Comparison of ENCODE assay signal across 8 mouse cellular contexts in the genomic region with DNA sequence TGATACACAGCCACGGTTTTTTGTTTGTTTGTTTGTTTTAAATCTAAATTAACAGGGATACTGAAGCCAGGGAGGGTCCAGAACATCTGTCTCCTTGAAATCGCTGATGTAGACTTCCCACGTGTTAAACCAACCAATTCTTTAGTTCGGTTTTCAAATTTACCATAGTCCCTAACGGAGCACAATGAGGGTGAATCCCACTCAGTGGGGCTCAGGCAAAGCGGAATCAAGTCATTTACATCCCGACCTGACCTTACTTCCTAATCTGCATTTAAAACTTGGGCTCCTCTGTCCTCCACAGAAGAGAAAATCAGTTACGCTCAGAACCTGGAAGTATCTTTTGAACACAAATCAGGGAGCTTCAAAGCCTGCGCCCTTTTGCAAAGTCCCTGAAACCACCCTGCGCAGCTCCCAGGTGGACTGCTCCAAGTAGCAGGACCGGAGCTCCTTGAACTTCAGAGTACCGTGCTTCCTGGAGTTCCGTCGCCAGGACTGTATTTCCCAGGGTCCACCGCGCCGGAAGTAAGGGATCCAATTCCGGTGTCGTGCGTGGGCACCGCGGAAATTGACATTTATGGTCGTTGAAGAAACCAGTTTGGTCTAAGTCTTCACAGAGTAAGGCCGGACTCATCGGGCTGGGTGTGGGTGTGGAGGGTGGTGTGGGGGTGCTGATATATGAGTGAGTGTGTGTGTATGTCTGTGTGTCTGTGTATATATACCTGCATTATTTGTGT. TPM values are rescaled to one million over a fixed set of nuclear protein-coding genes. Genes with fewer than 3 reads are reported as not detected.
DNase-seq lines count a peak whose midpoint lies in the region; ATAC-seq and TF ChIP-seq lines count a peak whose summit lies in the region.

No protein-coding gene starts in this region.

- ATAC-seq in embryonic facial prominence, embryonic 15.5 days (ENCODE audit: insufficient number of reproducible peaks, low FRiP score, low TSS enrichment, low read depth): peak; percentile 94
- ATAC-seq in kidney, embryonic 14.5 days (ENCODE audit: low FRiP score, low TSS enrichment): peak; percentile 95
- peak; percentile 82 for ATAC-seq in limb, embryonic 15.5 days (ENCODE audit: insufficient number of reproducible peaks, low FRiP score, low TSS enrichment, low read depth)

- H3K4me3 ChIP-seq in bone marrow, adult 2 months (replicated peaks; ENCODE audit: control insufficient read depth, low read depth, low read length): peak overlapping the region; percentile 75
- peak overlapping the region; percentile 56 for H3K4me3 ChIP-seq in embryonic facial prominence, embryonic 15.5 days (replicated peaks)
- peak overlapping the region; percentile 84 for H3K4me3 ChIP-seq in kidney, embryonic 14.5 days (ENCODE audit: low read length)
- peak overlapping the region; percentile 62 for H3K4me3 ChIP-seq in limb, embryonic 15.5 days

- H3K9me3 ChIP-seq in embryonic facial prominence, embryonic 15.5 days (replicated peaks): no peaks in the 10 kb centered on the region
- no peaks in the 10 kb centered on the region for H3K9me3 ChIP-seq in kidney, embryonic 14.5 days (ENCODE audit: control insufficient read depth, low read length)
- no peaks in the 10 kb centered on the region for H3K9me3 ChIP-seq in limb, embryonic 15.5 days

- H3K4me1 ChIP-seq in bone marrow, adult 2 months (ENCODE audit: control insufficient read depth, insufficient read depth, low read length): no peaks in the 10 kb centered on the region
- no peaks in the 10 kb centered on the region; the same call in 1 of the 2 replicates for H3K4me1 ChIP-seq in embryonic facial prominence, embryonic 15.5 days
- H3K4me1 ChIP-seq in kidney, embryonic 14.5 days (ENCODE audit: control insufficient read depth, insufficient read depth, low read length): no peaks in the 10 kb centered on the region
- H3K4me1 ChIP-seq in limb, embryonic 15.5 days: no peaks in the 10 kb centered on the region

- H3K27me3 ChIP-seq in embryonic facial prominence, embryonic 15.5 days: no peaks in the 10 kb centered on the region
- H3K27me3 ChIP-seq in kidney, embryonic 14.5 days (ENCODE audit: control insufficient read depth, insufficient read depth, low read length): no peaks in the 10 kb centered on the region
- H3K27me3 ChIP-seq in limb, embryonic 15.5 days: no peaks in the 10 kb centered on the region

- H3K36me3 ChIP-seq in embryonic facial prominence, embryonic 15.5 days: peaks cover 16% of the 10 kb centered on the region
- peaks cover 13% of the 10 kb centered on the region for H3K36me3 ChIP-seq in kidney, embryonic 14.5 days (ENCODE audit: control insufficient read depth, insufficient read depth, low read length)
- peaks cover 14% of the 10 kb centered on the region for H3K36me3 ChIP-seq in limb, embryonic 15.5 days

- peak overlapping the region; percentile 77 for H3K4me2 ChIP-seq in embryonic facial prominence, embryonic 15.5 days (replicated peaks)
- peak overlapping the region; percentile 74 for H3K4me2 ChIP-seq in kidney, embryonic 14.5 days (replicated peaks; ENCODE audit: low read depth, low read length)
- H3K4me2 ChIP-seq in limb, embryonic 15.5 days: peak overlapping the region; percentile 71

- under 1% methylated on average over 25 of the region's 25 CpGs for WGBS in bone marrow, adult 2 months
- WGBS in embryonic facial prominence, embryonic 15.5 days: under 1% methylated on average over 25 of the region's 25 CpGs
- WGBS in kidney, embryonic 14.5 days: under 1% methylated on average over 25 of the region's 25 CpGs
- under 1% methylated on average over 25 of the region's 25 CpGs for WGBS in limb, embryonic 15.5 days

- peak; percentile 86 for DNase-seq in 416B (ENCODE audit: low read depth)
- peak; percentile 80 to 81 for DNase-seq in heart, adult 9 months (ENCODE audit: low spot score in 2 of 2)
- DNase-seq in monocyte, adult 2 months (ENCODE audit: low read depth in 1 of 2, low spot score in 2 of 2): peak; percentile 21 to 31
- DNase-seq in spleen, postnatal 36 days (ENCODE audit: low spot score in 2 of 2): peak; percentile 75 to 80

- peak overlapping the region; percentile 33 for H3K9ac ChIP-seq in embryonic facial prominence, embryonic 15.5 days
- peak overlapping the region; percentile 81 for H3K9ac ChIP-seq in kidney, embryonic 14.5 days (ENCODE audit: low read depth, low read length)
- H3K9ac ChIP-seq in limb, embryonic 15.5 days: peak overlapping the region; percentile 46

- TF ChIP-seq CTCF in bone marrow, adult 2 months (IDR thresholded peaks at IDR 0.05; ENCODE audit: control insufficient read depth, insufficient read depth, low read length): no peak

- no peak for TF ChIP-seq POLR2A in bone marrow, adult 2 months (IDR thresholded peaks at IDR 0.05; ENCODE audit: borderline replicate concordance, control insufficient read depth, low read depth, low read length)

- no peak overlapping the region for H3K27ac ChIP-seq in bone marrow, adult 2 months (ENCODE audit: control insufficient read depth, insufficient read depth, low read depth, low read length, poor library complexity)
- peak overlapping the region; percentile 73 for H3K27ac ChIP-seq in embryonic facial prominence, embryonic 15.5 days (replicated peaks)
- H3K27ac ChIP-seq in kidney, embryonic 14.5 days (ENCODE audit: low read depth, low read length): peak overlapping the region; percentile 47; the same call in 1 of the 2 replicates
- H3K27ac ChIP-seq in limb, embryonic 15.5 days: peak overlapping the region; percentile 60

RNA-seq across cellular contexts. Expression of a gene that starts 2.5 kb away (rescaled TPM):
- 2.0 and 3.8 TPM in 2 replicates for polyA plus RNA-seq in bone marrow, adult 2 months (2011; ENCODE audit: insufficient read depth, insufficient read length, low replicate concordance, missing spikeins)
- 2.4 and 2.7 TPM in 2 replicates for polyA plus RNA-seq in embryonic facial prominence, embryonic 15.5 days (2015; fragmentation: Nextera tagmentation; extraction: Ambion mirVana)
- 2.0 and 2.5 TPM in 2 replicates for polyA plus RNA-seq in kidney, embryonic 14.5 days (2014; fragmentation: Nextera tagmentation; extraction: Ambion mirVana)
- 1.8 and 2.0 TPM in 2 replicates for polyA plus RNA-seq in limb, embryonic 15.5 days (2015; fragmentation: Nextera tagmentation; extraction: Ambion mirVana)

RNA-seq across cellular contexts. Expression of a gene that starts 33.9 kb away (rescaled TPM):
- 0.95 and 1.2 TPM in 2 replicates for polyA plus RNA-seq in bone marrow, adult 2 months (2011; ENCODE audit: insufficient read depth, insufficient read length, low replicate concordance, missing spikeins)
- 7.2 and 8.1 TPM in 2 replicates for polyA plus RNA-seq in embryonic facial prominence, embryonic 15.5 days (2015; fragmentation: Nextera tagmentation; extraction: Ambion mirVana)
- polyA plus RNA-seq in kidney, embryonic 14.5 days (2014; fragmentation: Nextera tagmentation; extraction: Ambion mirVana): 4.2 and 9.0 TPM in 2 replicates
- polyA plus RNA-seq in limb, embryonic 15.5 days (2015; fragmentation: Nextera tagmentation; extraction: Ambion mirVana): 7.2 and 8.0 TPM in 2 replicates

RNA-seq across cellular contexts. Expression of a gene that starts 52.9 kb away (rescaled TPM):
- 0.40 and 2.3 TPM in 2 replicates for polyA plus RNA-seq in bone marrow, adult 2 months (2011; ENCODE audit: insufficient read depth, insufficient read length, low replicate concordance, missing spikeins)
- polyA plus RNA-seq in embryonic facial prominence, embryonic 15.5 days (2015; fragmentation: Nextera tagmentation; extraction: Ambion mirVana): 3.6 TPM in 2 replicates
- polyA plus RNA-seq in kidney, embryonic 14.5 days (2014; fragmentation: Nextera tagmentation; extraction: Ambion mirVana): 3.2 and 4.4 TPM in 2 replicates
- polyA plus RNA-seq in limb, embryonic 15.5 days (2015; fragmentation: Nextera tagmentation; extraction: Ambion mirVana): 3.6 and 3.7 TPM in 2 replicates

Comparison
In these comparisons a context has a peak if more than half of its experiments do, and no peak if none do; other contexts are left out.
1. DNase-seq: peak in every context shown above with its lines; median percentile 86 in 416B; 80 in heart, adult 9 months; 78 in spleen, postnatal 36 days; 26 in monocyte, adult 2 months.